Mouse (Mus musculus) limb, embryonic 11.5 days (tissue): ENCODE results near the gene Capza2. TPM values are rescaled to one million over a fixed set of nuclear protein-coding genes. Genes with fewer than 3 reads are reported as not detected.
"Not testable (repeated sequence)": the region's sequence is repeated elsewhere in the genome, so short reads cannot be mapped to it uniquely, and the experiment has no call there.

ENCODE experiments used
- ATAC-seq: fragments of 200-750 bp; cut with Nextera tagmentation; 2 replicates; pipeline ENCODE4 v1.8.0; 2017; ENCODE audit warnings: low read depth; ENCODE audit not compliant: insufficient number of reproducible peaks, low FRiP score, low TSS enrichment
- DNase-seq: peaks from one replicate; pipeline ENCODE4 v3.0.0-alpha.2; 2015; ENCODE audit warnings: low spot score
- H3K27ac ChIP-seq: fragments of 300-500 bp; sonication (generic); replicated peaks from 2 replicates; pipeline ENCODE4 v1.5.1; 2014; ENCODE audit warnings: low read depth, mild to moderate bottlenecking, low read length
- H3K27me3 ChIP-seq: fragments of 300-500 bp; sonication (generic); 2 replicates; pipeline ENCODE4 v1.6.1; 2014; ENCODE audit warnings: mild to moderate bottlenecking, low read length, mixed read lengths; ENCODE audit not compliant: control insufficient read depth, insufficient read depth
- H3K36me3 ChIP-seq: fragments of 300-500 bp; sonication (generic); 2 replicates; pipeline ENCODE4 v1.6.1; 2014; ENCODE audit warnings: mild to moderate bottlenecking, low read length, moderate library complexity, mixed read lengths; ENCODE audit not compliant: control insufficient read depth, insufficient read depth
- H3K4me1 ChIP-seq: fragments of 300-500 bp; sonication (generic); 2 replicates; pipeline ENCODE4 v1.6.1; 2014; ENCODE audit warnings: low read length, mixed read lengths; ENCODE audit not compliant: control insufficient read depth, insufficient read depth
- H3K4me2 ChIP-seq: fragments of 300-500 bp; sonication (generic); 2 replicates; pipeline ENCODE4 v1.6.1; 2014; ENCODE audit warnings: low read depth, mild to moderate bottlenecking, moderate library complexity; ENCODE audit not compliant: severe bottlenecking
- H3K4me3 ChIP-seq: fragments of 300-500 bp; sonication (generic); 2 replicates; pipeline ENCODE4 v1.5.1; 2014; ENCODE audit warnings: low read depth, low read length
- H3K9ac ChIP-seq: fragments of 300-500 bp; sonication (generic); 2 replicates; pipeline ENCODE4 v1.6.1; 2014; ENCODE audit warnings: mild to moderate bottlenecking, low read length
- H3K9me3 ChIP-seq: fragments of 300-500 bp; sonication (generic); 2 replicates; pipeline ENCODE4 v1.6.1; 2016; ENCODE audit warnings: low read length; ENCODE audit not compliant: control insufficient read depth
- WGBS: fragments of 180-500 bp; shearing (Covaris S2); extraction: QIAGEN DNeasy Blood & Tissue Kit; methylation state at CpG from one replicate; pipeline ENCODE4 v1.1.7; 2014; 5-methylcytosine and 5-hydroxymethylcytosine counted together
- polyA plus RNA-seq: library from polyadenylated mRNA; unstranded; fragments of >200 nt; fragmentation: Nextera tagmentation; extraction: Ambion mirVana; gene quantifications from 2 replicates; pipeline ENCODE4 v1.2.1, GENCODE M21; 2014

Capza2 gene
- polyA plus RNA-seq, 1 experiment from 2014 or later, result 210 TPM

DNA sequence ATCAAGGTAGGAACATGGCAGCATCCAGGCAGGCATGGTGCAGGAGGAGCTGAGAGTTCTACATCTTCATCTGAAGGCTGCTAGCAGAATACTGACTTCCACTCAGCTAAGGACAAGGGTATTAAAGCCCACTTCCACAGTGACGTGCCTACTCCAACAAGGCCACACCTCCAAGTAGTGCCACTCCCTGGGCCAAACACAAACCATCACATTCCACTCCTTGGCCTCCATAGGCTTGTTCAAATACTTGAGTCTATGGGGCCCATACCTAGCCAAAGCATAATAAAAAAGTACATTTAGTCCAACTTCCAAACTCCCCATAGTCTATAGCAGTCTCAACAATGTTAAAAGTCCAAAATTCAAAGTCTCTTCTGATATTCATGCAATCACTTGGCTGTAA is 68.0 kb downstream of the Capza2 start:
- not testable (repeated sequence) for H3K4me1 ChIP-seq, H3K27me3 ChIP-seq, H3K9ac ChIP-seq, H3K36me3 ChIP-seq, ATAC-seq, DNase-seq, H3K4me2 ChIP-seq, H3K9me3 ChIP-seq, H3K4me3 ChIP-seq, H3K27ac ChIP-seq
- WGBS, result 93% methylated on average over 1 of the region's 1 CpGs

DNA sequence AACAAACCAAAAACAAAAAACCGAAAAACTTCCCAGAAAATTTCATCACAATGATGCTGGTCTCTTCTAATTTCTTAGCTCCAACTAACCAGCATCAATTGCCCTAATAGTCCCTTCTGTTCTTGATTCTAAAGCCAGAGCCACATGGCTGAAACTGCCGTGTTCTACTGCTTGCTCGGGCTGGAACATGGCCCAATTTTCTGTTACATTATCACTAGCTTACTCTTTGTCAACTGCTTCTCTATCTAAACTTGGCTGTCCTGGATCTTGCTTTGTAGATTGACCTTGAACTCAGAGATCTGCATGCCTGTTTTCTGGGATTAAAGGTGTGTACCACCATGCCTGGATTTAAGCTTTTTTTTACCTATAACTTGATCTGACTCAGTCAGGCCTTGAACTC is 69.9 kb downstream of the Capza2 start:
- ATAC-seq, result no peak

More for the DNA sequence above, 69.9 kb downstream of the Capza2 start:
- H3K4me3 ChIP-seq, result no peak overlapping the region
- H3K9ac ChIP-seq, result no peak overlapping the region
- H3K9me3 ChIP-seq, result no peaks in the 10 kb centered on the region
- H3K27me3 ChIP-seq, result no peaks in the 10 kb centered on the region
- H3K36me3 ChIP-seq, result no peaks in the 10 kb centered on the region
- H3K4me1 ChIP-seq, result no peaks in the 10 kb centered on the region
- DNase-seq, result no peak
- no peak overlapping the region for H3K4me2 ChIP-seq
- WGBS, result 91% methylated on average over 3 of the region's 3 CpGs
- H3K27ac ChIP-seq, result no peak overlapping the region

Other genes starting within 250 kb of the Capza2 start
- 12.3 and 14.5 TPM in 2 replicates for gene Met, start 172.4 kb upstream of the Capza2 start, polyA plus RNA-seq
- 20.0 and 20.9 TPM in 2 replicates for gene St7, start 56.7 kb downstream of the Capza2 start, polyA plus RNA-seq